Mouse (Mus musculus): ENCODE results near the gene Chpf2.
"Not testable (repeated sequence)": the region's sequence is repeated elsewhere in the genome, so short reads cannot be mapped to it uniquely, and the experiment has no call there.

The Chpf2 gene

GRCm38 (mm10) chr5:24586547-24587199 lies at the start of gene Chpf2:
Chpf2 (plus strand) TSS chr5:24586741.
- peak; percentile 88 for DNase-seq (ENCODE audit: low read depth)

- DNase-seq (ENCODE audit: low read depth): no peak
Observed at GRCm38 (mm10) chr5:24537618-24538017, 48.9 kb upstream of the Chpf2 start.

GRCm38 (mm10) chr5:24539571-24540296 lies 46.8 kb upstream of the Chpf2 start:
- DNase-seq (ENCODE audit: low read depth): no peak

GRCm38 (mm10) chr5:24540387-24541143 lies 46.0 kb upstream of the Chpf2 start, which contains the start of gene Asb10:
Asb10 (minus strand) TSS chr5:24540978.
- no peak for DNase-seq (ENCODE audit: low read depth)

GRCm38 (mm10) chr5:24541144-24541569 lies 45.4 kb upstream of the Chpf2 start:
- no peak for DNase-seq (ENCODE audit: low read depth)

GRCm38 (mm10) chr5:24542643-24543042 lies 43.9 kb upstream of the Chpf2 start:
- no peak for DNase-seq (ENCODE audit: low read depth)

- DNase-seq (ENCODE audit: low read depth): no peak
Observed at GRCm38 (mm10) chr5:24550598-24551316, 35.8 kb upstream of the Chpf2 start.

- DNase-seq (ENCODE audit: low read depth): no peak
Observed at GRCm38 (mm10) chr5:24551317-24551688, 35.2 kb upstream of the Chpf2 start.

GRCm38 (mm10) chr5:24553621-24554244 lies 32.8 kb upstream of the Chpf2 start:
- DNase-seq (ENCODE audit: low read depth): no peak

- DNase-seq (ENCODE audit: low read depth): not testable (repeated sequence)
Observed at GRCm38 (mm10) chr5:24555335-24555734, 31.2 kb upstream of the Chpf2 start.

GRCm38 (mm10) chr5:24556709-24557108 lies 29.8 kb upstream of the Chpf2 start, which contains the start of gene 4931409K22Rik:
4931409K22Rik (minus strand) TSS chr5:24556809.
- no peak for DNase-seq (ENCODE audit: low read depth)

GRCm38 (mm10) chr5:24575948-24576347 lies 10.6 kb upstream of the Chpf2 start:
- peak; percentile 36 for DNase-seq (ENCODE audit: low read depth)

- DNase-seq (ENCODE audit: low read depth): no peak
Observed at GRCm38 (mm10) chr5:24576801-24577182, 9.7 kb upstream of the Chpf2 start.

GRCm38 (mm10) chr5:24577183-24577929 lies 9.2 kb upstream of the Chpf2 start, which contains the start of gene Abcf2:
Abcf2 (minus strand) TSS chr5:24577467.
- peak; percentile 99 for DNase-seq (ENCODE audit: low read depth)

GRCm38 (mm10) chr5:24578109-24578963 lies 8.2 kb upstream of the Chpf2 start:
- no peak for DNase-seq (ENCODE audit: low read depth)

GRCm38 (mm10) chr5:24586106-24586505 lies 435 bp upstream of the Chpf2 start:
- no peak for DNase-seq (ENCODE audit: low read depth)

GRCm38 (mm10) chr5:24587200-24587577 lies 648 bp downstream of the Chpf2 start:
- no peak for DNase-seq (ENCODE audit: low read depth)

GRCm38 (mm10) chr5:24589511-24590500 lies 3.3 kb downstream of the Chpf2 start:
- no peak for DNase-seq (ENCODE audit: low read depth)
